Mouse (Mus musculus) kidney, adult 2 months (tissue): ENCODE results near the gene Mfn2.

Source experiments
- CTCF ChIP-seq: fragments of 200-500 bp; conservative IDR thresholded peaks from 2 replicates; pipeline ENCODE4 v1.5.1; 2011; ENCODE audit warnings: low read depth, mild to moderate bottlenecking, control low read depth, low read length, moderate library complexity, mixed read lengths; ENCODE audit not compliant: insufficient read depth, insufficient read length
- POLR2A ChIP-seq: fragments of 200-500 bp; IDR thresholded peaks from one replicate; pipeline ENCODE4 v1.6.1; 2011; ENCODE audit warnings: low read depth, low read length, control low read depth

GRCm38 (mm10) chr4:147884138-147884537 is 20.4 kb downstream of the Mfn2 start:
- TF ChIP-seq POLR2A (no peak), CTCF (no peak)
